Mouse (Mus musculus): ENCODE results near the gene Olfr1247.
A peak's percentile ranks its signal among the peaks of the same experiment; 100 is the strongest.
"Not testable (repeated sequence)": the region's sequence is repeated elsewhere in the genome, so short reads cannot be mapped to it uniquely, and the experiment has no call there.

The Olfr1247 gene

GRCm38 (mm10) chr2:89614030-89614429 lies at the start of gene Olfr1247:
TSS of gene Olfr1247 (minus strand) at chr2:89614130.
- DNase-seq (ENCODE audit: low read depth, low spot score): no peak

GRCm38 (mm10) chr2:89661367-89661766 lies 47.4 kb upstream of the Olfr1247 start, which contains the start of gene Olfr1250:
TSS of gene Olfr1250 (minus strand) at chr2:89661467.
- no peak for DNase-seq (ENCODE audit: low read depth, low spot score)

GRCm38 (mm10) chr2:89634883-89635282 lies 21.0 kb upstream of the Olfr1247 start, which contains the start of gene Olfr1249:
TSS of gene Olfr1249 (minus strand) at chr2:89634983.
- no peak for DNase-seq (ENCODE audit: low read depth, low spot score)

GRCm38 (mm10) chr2:89618145-89618544 lies 4.2 kb upstream of the Olfr1247 start, which contains the start of gene Olfr1248:
TSS of gene Olfr1248 (minus strand) at chr2:89618245.
- DNase-seq (ENCODE audit: low read depth, low spot score): not testable (repeated sequence)

- no peak for DNase-seq (ENCODE audit: low read depth, low spot score)
Measured at GRCm38 (mm10) chr2:89593057-89593456, 20.9 kb downstream of the Olfr1247 start, which contains the start of gene Olfr1246. TSS of gene Olfr1246 (minus strand) at chr2:89593157.

- no peak for DNase-seq (ENCODE audit: low read depth, low spot score)
Measured at GRCm38 (mm10) chr2:89578347-89578746, 35.6 kb downstream of the Olfr1247 start, which contains the start of gene Olfr1245. TSS of gene Olfr1245 (minus strand) at chr2:89578447.

- peak; percentile 71 for DNase-seq (ENCODE audit: low read depth, low spot score)
Measured at GRCm38 (mm10) chr2:89562706-89563105, 51.2 kb downstream of the Olfr1247 start.

Measured in ZHBTc4 (cell line).